Mouse (Mus musculus) bone marrow, adult 2 months (tissue): ENCODE data around the gene Camta1. TPM values are rescaled to one million over a fixed set of nuclear protein-coding genes. Genes with fewer than 3 reads are reported as not detected.
A peak's percentile ranks its signal among the peaks of the same experiment; 100 is the strongest.

Experiments
- H3K27ac ChIP-seq: fragments of 200-500 bp; 2 replicates; pipeline ENCODE4 v1.5.1; 2012; ENCODE audit warnings: low read depth, mild to moderate bottlenecking, control low read depth, inconsistent platforms, low read length; ENCODE audit not compliant: control insufficient read depth, poor library complexity, insufficient read depth
- H3K4me1 ChIP-seq: fragments of 200-500 bp; 2 replicates; pipeline ENCODE4 v1.6.1; 2011; ENCODE audit warnings: low read length; ENCODE audit not compliant: control insufficient read depth, insufficient read depth
- H3K4me3 ChIP-seq: fragments of 200-500 bp; replicated peaks from 2 replicates; pipeline ENCODE3; 2011; ENCODE audit warnings: mild to moderate bottlenecking, low read depth, low read length, control low read depth; ENCODE audit not compliant: control insufficient read depth
- CTCF ChIP-seq: fragments of 200-500 bp; IDR thresholded peaks from 2 replicates; pipeline ENCODE4 v1.5.1; 2011; ENCODE audit warnings: low read length, control low read depth; ENCODE audit not compliant: control insufficient read depth, insufficient read depth
- POLR2A ChIP-seq: fragments of 200-500 bp; IDR thresholded peaks from 2 replicates; pipeline ENCODE4 v1.6.1; 2011; ENCODE audit warnings: low read depth, mild to moderate bottlenecking, control low read depth, low read length, borderline replicate concordance; ENCODE audit not compliant: control insufficient read depth
- WGBS: fragments of 180-500 bp; shearing (Covaris S2); methylation state at CpG from one replicate; pipeline ENCODE4 v1.1.7; 2018; 5-methylcytosine and 5-hydroxymethylcytosine counted together
- polyA plus RNA-seq: library from polyadenylated mRNA; stranded (reverse); fragments of >200 nt; gene quantifications from 2 replicates; pipeline ENCODE4 v1.2.4, GENCODE M21; 2011; ENCODE audit warnings: low replicate concordance; ENCODE audit not compliant: missing spikeins, insufficient read depth, insufficient read length

Gene Camta1
- polyA plus RNA-seq: 26.6 and 28.3 TPM in 2 replicates

GRCm38 (mm10) chr4:151861806-151862739 lies at the start of gene Camta1:
Camta1 (minus strand) TSS chr4:151861876.
- TF ChIP-seq CTCF (no peak), POLR2A (peak; percentile 24; the same call in 1 of the 2 replicates)
- Histone ChIP-seq H3K4me3 (peak within 1 kb of the TSS; percentile 93), H3K4me1 (peaks cover 2% of the 10 kb centered on the region; the same call in 1 of the 2 replicates), H3K27ac (peak within 1 kb of the TSS; percentile 98)
- WGBS: under 1% methylated on average over 84 of the region's 85 CpGs

- 73% methylated on average over 8 of the region's 8 CpGs for WGBS
- H3K27ac ChIP-seq: no peak overlapping the region
- H3K4me1 ChIP-seq: no peaks in the 10 kb centered on the region
- TF ChIP-seq POLR2A (no peak), CTCF (no peak)
- H3K4me3 ChIP-seq: no peak overlapping the region
Measured at GRCm38 (mm10) chr4:151908809-151909208, 47.1 kb upstream of the Camta1 start.

- WGBS: 79% methylated on average over 26 of the region's 26 CpGs
- Histone ChIP-seq H3K4me3 (no peak overlapping the region), H3K27ac (no peak overlapping the region), H3K4me1 (no peaks in the 10 kb centered on the region)
- TF ChIP-seq POLR2A (no peak), CTCF (no peak)
Measured at GRCm38 (mm10) chr4:151907577-151908343, 46.1 kb upstream of the Camta1 start.

- 76% methylated on average over 4 of the region's 4 CpGs for WGBS
- no peak overlapping the region for H3K27ac ChIP-seq
- H3K4me3 ChIP-seq: no peak overlapping the region
- no peaks in the 10 kb centered on the region for H3K4me1 ChIP-seq
- TF ChIP-seq CTCF (no peak), POLR2A (no peak)
Measured at GRCm38 (mm10) chr4:151905621-151906020, 43.9 kb upstream of the Camta1 start.

- no peaks in the 10 kb centered on the region for H3K4me1 ChIP-seq
- TF ChIP-seq POLR2A (no peak), CTCF (no peak)
- 53% methylated on average over 11 of the region's 11 CpGs for WGBS
- H3K4me3 ChIP-seq: no peak overlapping the region
- H3K27ac ChIP-seq: no peak overlapping the region
Measured at GRCm38 (mm10) chr4:151904098-151904497, 42.4 kb upstream of the Camta1 start.

GRCm38 (mm10) chr4:151902689-151903241 lies 41.1 kb upstream of the Camta1 start:
- no peak overlapping the region for H3K27ac ChIP-seq
- H3K4me1 ChIP-seq: no peaks in the 10 kb centered on the region
- no peak overlapping the region for H3K4me3 ChIP-seq
- TF ChIP-seq CTCF: no peak
- 25% methylated on average over 14 of the region's 14 CpGs for WGBS

- Histone ChIP-seq H3K4me1 (no peaks in the 10 kb centered on the region), H3K4me3 (no peak overlapping the region), H3K27ac (no peak overlapping the region)
- 55% methylated on average over 17 of the region's 17 CpGs for WGBS
- TF ChIP-seq POLR2A: no peak
- TF ChIP-seq CTCF: no peak
Measured at GRCm38 (mm10) chr4:151902046-151902688, 40.5 kb upstream of the Camta1 start.

GRCm38 (mm10) chr4:151901422-151901821 lies 39.7 kb upstream of the Camta1 start:
- Histone ChIP-seq H3K4me3 (no peak overlapping the region), H3K4me1 (no peaks in the 10 kb centered on the region), H3K27ac (no peak overlapping the region)
- TF ChIP-seq CTCF: peak; percentile 22; the same call in 1 of the 2 replicates
- no peak for TF ChIP-seq POLR2A
- 54% methylated on average over 11 of the region's 11 CpGs for WGBS
